Mouse (Mus musculus) hindbrain, embryonic 11.5 days (tissue): Measurements from ENCODE around the gene Cryba4. TPM values are rescaled to one million over a fixed set of nuclear protein-coding genes. Genes with fewer than 3 reads are reported as not detected.

Experiments used
- ATAC-seq: fragments of 200-750 bp; cut with Nextera tagmentation; 2 replicates; pipeline ENCODE4 v1.8.0; 2017; ENCODE audit warnings: mild to moderate bottlenecking, moderate TSS enrichment, moderate library complexity; ENCODE audit not compliant: low FRiP score
- DNase-seq: peaks from one replicate; pipeline ENCODE4 v3.0.0-alpha.2; 2015; ENCODE audit warnings: low spot score
- H3K27ac ChIP-seq: fragments of 300-500 bp; sonication (generic); 2 replicates; pipeline ENCODE4 v1.5.1; 2014; ENCODE audit warnings: mild to moderate bottlenecking, low read depth, low read length
- H3K27me3 ChIP-seq: fragments of 300-500 bp; sonication (generic); 2 replicates; pipeline ENCODE4 v1.6.1; 2014; ENCODE audit warnings: mild to moderate bottlenecking, low read length, moderate library complexity, mixed read lengths; ENCODE audit not compliant: control insufficient read depth, insufficient read depth
- H3K36me3 ChIP-seq: fragments of 300-500 bp; sonication (generic); 2 replicates; pipeline ENCODE4 v1.6.1; 2014; ENCODE audit warnings: mild to moderate bottlenecking, low read length, moderate library complexity, mixed read lengths; ENCODE audit not compliant: control insufficient read depth, insufficient read depth
- H3K4me1 ChIP-seq: fragments of 300-500 bp; sonication (generic); replicated peaks from 2 replicates; pipeline ENCODE4 v1.6.1; 2014; ENCODE audit warnings: low read length, mixed read lengths; ENCODE audit not compliant: control insufficient read depth, insufficient read depth
- H3K4me2 ChIP-seq: fragments of 300-500 bp; sonication (generic); replicated peaks from 2 replicates; pipeline ENCODE4 v1.6.1; 2014; ENCODE audit warnings: mild to moderate bottlenecking, low read depth, low read length
- H3K4me3 ChIP-seq: fragments of 300-500 bp; sonication (generic); 2 replicates; pipeline ENCODE4 v1.5.1; 2014; ENCODE audit warnings: low read depth, low read length
- H3K9ac ChIP-seq: fragments of 300-500 bp; sonication (generic); 2 replicates; pipeline ENCODE4 v1.6.1; 2014; ENCODE audit warnings: low read depth, low read length
- H3K9me3 ChIP-seq: fragments of 300-500 bp; sonication (generic); 2 replicates; pipeline ENCODE4 v1.6.1; 2016; ENCODE audit warnings: low read length; ENCODE audit not compliant: control insufficient read depth
- WGBS: fragments of 180-500 bp; shearing (Covaris S2); extraction: QIAGEN DNeasy Blood & Tissue Kit; methylation state at CpG from one replicate; pipeline ENCODE4 v1.1.7; 2014; 5-methylcytosine and 5-hydroxymethylcytosine counted together
- polyA plus RNA-seq: library from polyadenylated mRNA; unstranded; fragments of >200 nt; fragmentation: Nextera tagmentation; extraction: Ambion mirVana; gene quantifications from 2 replicates; pipeline ENCODE4 v1.2.1, GENCODE M21; 2014

Cryba4 gene
- polyA plus RNA-seq, 1 experiment from 2014 or later, result 1.9 TPM

DNA sequence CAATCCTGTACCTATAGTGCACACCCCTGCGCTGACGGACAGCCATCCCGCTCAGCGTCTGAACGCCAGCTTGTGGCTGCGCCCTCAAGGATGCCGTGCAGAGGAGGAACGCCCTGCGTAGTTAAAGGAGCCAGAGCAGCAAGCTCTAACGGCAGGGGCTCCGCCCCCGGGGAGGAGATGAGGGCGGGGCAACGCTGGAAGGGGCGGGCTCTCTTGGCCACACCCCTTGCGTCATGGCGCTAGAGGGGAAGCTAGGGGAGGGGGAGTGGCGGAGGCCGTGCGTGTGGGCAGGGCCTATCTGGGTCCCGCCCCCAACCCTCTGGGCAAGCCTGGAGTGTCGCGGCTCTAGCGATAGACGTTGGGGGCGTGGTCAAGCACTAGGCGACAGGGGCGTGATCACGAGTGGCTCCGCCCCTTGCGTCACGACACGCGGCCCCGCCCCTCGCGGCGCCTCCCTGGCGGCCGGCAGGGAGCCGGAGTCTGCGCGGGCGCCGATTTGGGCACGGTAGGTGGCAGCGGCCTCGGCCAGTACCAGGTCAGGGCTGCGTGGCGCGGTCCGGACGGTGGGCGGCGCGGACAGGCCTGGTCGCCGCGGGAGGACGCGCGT is 24.1 kb upstream of the Cryba4 start, which contains the start of gene Tpst2:
TSS of gene Tpst2 (plus strand) at position 425 of the 607 bp plus-strand sequence.
- H3K9me3 ChIP-seq, result no peaks in the 10 kb centered on the region
- no peaks in the 10 kb centered on the region for H3K36me3 ChIP-seq
- H3K27ac ChIP-seq, result 0 out of 2 replicates have a peak within 1 kb of the TSS, but pooled peaks have one; percentile 36
- H3K27me3 ChIP-seq, result 0 out of 2 replicates have a peak, but pooled peaks cover 2% of the 10 kb centered on the region
- peak; percentile 94 for ATAC-seq
- under 1% methylated on average over 48 of the region's 62 CpGs for WGBS
- H3K4me2 ChIP-seq, result peak within 1 kb of the TSS; percentile 59
- peak; percentile 100 for DNase-seq
- H3K4me1 ChIP-seq, result no peaks in the 10 kb centered on the region; the same call in 1 of the 2 replicates
- peak within 1 kb of the TSS; percentile 65 for H3K4me3 ChIP-seq
- H3K9ac ChIP-seq, result peak within 1 kb of the TSS; percentile 65

DNA sequence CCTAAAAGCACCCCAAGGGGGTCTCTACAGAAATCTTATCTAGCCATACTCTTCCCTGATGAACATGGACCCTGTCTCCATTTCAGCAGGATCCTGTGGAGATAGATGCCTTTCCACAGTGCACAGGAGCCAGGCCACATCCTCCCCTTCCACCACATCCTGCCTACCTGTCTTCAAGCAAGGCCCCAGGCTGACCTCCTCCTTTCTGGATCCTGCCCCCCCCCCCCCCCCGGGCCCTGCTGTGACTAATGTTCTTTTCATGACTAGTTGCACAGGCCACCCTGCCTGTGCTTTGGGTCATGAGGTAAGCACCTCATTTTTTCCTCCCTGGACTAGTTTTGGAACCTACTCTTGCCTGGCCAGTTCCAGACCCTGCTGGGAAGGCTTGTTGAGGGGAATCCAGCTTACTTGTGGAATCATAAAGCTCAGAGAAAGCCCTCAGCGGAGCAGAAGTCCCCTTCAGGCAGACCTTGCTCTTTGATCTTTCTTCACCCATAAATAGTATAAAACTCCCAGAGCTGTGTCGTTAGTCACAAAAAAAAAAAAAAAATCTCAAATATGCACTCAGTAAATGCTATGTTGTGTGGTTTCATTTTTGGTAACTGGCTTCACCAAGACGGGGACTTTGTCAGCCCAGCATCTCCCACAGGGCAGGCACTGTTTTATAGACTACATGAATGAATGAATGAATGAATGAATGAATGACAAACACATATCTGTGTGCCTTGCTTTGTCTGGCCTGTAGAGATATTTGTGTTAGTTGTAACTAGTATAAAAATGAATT is 22.9 kb upstream of the Cryba4 start:
- no peak overlapping the region for H3K4me3 ChIP-seq

DNA sequence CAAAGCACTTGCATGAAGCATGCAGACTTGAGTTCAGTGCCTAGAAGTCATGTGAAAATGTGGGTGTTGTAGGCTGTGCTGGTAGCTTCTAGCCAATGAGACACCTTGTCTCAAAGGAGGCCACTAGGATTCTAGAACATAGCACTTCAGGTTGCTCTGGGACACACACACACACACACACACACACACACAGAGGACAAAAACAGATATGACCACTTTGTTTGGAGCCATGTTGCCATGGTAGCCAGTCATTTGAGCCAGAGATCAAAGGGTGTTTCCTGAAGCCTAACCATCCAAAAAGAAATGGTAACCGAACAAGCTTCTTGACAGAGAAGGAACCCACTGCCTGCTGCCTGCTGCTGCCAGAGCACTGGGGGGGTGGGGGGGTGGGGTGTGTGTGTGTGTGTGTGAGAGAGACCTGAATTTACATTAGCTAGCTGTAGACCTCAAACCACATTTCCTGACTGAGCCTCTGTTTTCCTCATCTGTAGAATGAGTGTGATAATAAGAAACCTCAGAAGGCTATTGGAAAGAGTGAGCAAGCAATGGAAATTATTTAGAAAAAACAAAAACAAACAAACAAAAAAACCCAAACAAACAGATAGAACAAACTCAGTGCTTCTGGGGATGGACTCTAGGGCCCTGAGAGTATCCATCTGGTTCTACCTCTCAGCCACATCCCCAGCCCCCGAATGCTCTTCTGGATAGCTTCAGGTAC is 21.6 kb upstream of the Cryba4 start:
- no peak overlapping the region for H3K4me3 ChIP-seq
- H3K4me1 ChIP-seq, result peaks cover 4% of the 10 kb centered on the region; the same call in 1 of the 2 replicates
- no peaks in the 10 kb centered on the region for H3K36me3 ChIP-seq
- H3K4me2 ChIP-seq, result no peak overlapping the region
- WGBS, result 48% methylated on average over 2 of the region's 2 CpGs
- DNase-seq (no peak), ATAC-seq (no peak)
- peaks cover 5% of the 10 kb centered on the region; the same call in 1 of the 2 replicates for H3K27me3 ChIP-seq
- H3K9ac ChIP-seq, result no peak overlapping the region
- no peak overlapping the region for H3K27ac ChIP-seq
- no peaks in the 10 kb centered on the region for H3K9me3 ChIP-seq

More for the DNA sequence above, 22.9 kb upstream of the Cryba4 start:
- Histone ChIP-seq H3K9me3 (no peaks in the 10 kb centered on the region), H3K27ac (no peak overlapping the region), H3K9ac (no peak overlapping the region), H3K4me1 (peaks cover 4% of the 10 kb centered on the region; the same call in 1 of the 2 replicates), H3K4me2 (no peak overlapping the region; the same call in 1 of the 2 replicates), H3K27me3 (0 out of 2 replicates have a peak, but pooled peaks cover 2% of the 10 kb centered on the region), H3K36me3 (no peaks in the 10 kb centered on the region)
- 66% methylated on average over 4 of the region's 4 CpGs for WGBS
- DNase-seq (no peak), ATAC-seq (no peak)

DNA sequence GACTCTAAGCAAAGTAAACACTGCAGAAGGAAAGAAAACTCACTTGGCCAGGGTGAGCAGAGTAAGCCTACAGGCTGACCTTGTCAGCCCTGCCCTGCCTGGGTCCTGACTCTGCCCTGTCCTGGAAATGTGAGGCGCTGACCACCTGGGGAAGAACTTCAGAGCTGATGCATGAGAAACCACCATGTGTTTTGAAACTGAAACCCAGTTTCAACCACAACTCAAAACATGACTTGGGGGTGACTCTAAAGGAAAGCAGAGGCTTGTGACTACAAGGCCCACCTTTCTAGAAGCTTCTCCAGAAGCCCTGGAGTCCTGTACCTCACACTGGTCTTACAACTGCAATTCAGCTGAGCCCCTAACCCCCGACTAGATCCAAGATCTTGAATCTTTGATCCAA is 20.6 kb upstream of the Cryba4 start:
- H3K9me3 ChIP-seq, result no peaks in the 10 kb centered on the region
- no peak for DNase-seq

DNA sequence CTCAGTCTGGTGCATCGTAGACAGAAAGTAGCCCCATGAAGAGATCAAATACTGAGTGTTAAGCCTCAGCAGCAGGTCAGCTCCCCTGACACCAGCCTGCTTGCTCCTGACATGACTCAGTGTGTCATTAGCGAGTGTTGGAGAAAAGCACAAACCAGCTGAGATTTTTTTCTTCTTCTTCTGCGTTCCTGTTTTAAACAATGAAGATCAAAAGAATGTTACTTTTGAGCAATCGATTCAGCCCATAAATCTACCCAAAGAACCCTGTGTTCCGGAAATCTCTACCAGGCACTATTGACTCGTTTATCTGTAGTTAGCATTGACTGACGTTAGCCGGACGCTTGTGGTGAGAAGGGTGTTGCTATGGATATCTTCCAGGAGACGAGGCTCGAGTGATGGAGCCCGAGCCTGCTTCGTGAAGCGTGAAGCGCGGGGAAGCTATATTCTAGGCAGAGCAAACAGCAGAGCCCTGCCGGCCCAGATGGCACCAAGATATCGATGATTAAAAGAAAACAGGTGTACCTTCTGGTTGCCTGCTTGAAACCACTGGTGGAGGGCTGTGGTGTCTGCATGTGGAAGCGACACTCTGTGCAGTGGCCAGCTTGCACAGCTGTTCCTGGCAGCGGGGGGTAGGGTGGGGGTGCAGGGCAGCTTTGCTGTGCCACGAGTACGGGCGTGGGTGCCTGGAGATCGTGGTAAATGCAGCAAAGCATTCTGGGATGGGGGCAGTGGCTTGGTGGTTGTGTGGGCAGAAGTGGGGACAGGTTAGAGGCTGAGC is 18.6 kb upstream of the Cryba4 start:
- Histone ChIP-seq H3K4me3 (no peak overlapping the region), H3K9ac (no peak overlapping the region), H3K27ac (peak overlapping the region; percentile 36; the same call in 1 of the 2 replicates), H3K4me1 (peaks cover 4% of the 10 kb centered on the region; the same call in 1 of the 2 replicates), H3K27me3 (peaks cover 5% of the 10 kb centered on the region; the same call in 1 of the 2 replicates), H3K4me2 (no peak overlapping the region), H3K36me3 (no peaks in the 10 kb centered on the region), H3K9me3 (no peaks in the 10 kb centered on the region)
- ATAC-seq (0 out of 2 replicates have a peak, but pooled peaks have one; percentile 46), DNase-seq (peak; percentile 47)
- 47% methylated on average over 24 of the region's 24 CpGs for WGBS

More for the DNA sequence above, 20.6 kb upstream of the Cryba4 start:
- ATAC-seq, result no peak
- Histone ChIP-seq H3K27ac (no peak overlapping the region), H3K4me3 (no peak overlapping the region), H3K27me3 (peaks cover 5% of the 10 kb centered on the region; the same call in 1 of the 2 replicates), H3K4me2 (no peak overlapping the region), H3K4me1 (peaks cover 4% of the 10 kb centered on the region; the same call in 1 of the 2 replicates), H3K36me3 (no peaks in the 10 kb centered on the region), H3K9ac (no peak overlapping the region)
- 71% methylated on average over 2 of the region's 2 CpGs for WGBS

DNA sequence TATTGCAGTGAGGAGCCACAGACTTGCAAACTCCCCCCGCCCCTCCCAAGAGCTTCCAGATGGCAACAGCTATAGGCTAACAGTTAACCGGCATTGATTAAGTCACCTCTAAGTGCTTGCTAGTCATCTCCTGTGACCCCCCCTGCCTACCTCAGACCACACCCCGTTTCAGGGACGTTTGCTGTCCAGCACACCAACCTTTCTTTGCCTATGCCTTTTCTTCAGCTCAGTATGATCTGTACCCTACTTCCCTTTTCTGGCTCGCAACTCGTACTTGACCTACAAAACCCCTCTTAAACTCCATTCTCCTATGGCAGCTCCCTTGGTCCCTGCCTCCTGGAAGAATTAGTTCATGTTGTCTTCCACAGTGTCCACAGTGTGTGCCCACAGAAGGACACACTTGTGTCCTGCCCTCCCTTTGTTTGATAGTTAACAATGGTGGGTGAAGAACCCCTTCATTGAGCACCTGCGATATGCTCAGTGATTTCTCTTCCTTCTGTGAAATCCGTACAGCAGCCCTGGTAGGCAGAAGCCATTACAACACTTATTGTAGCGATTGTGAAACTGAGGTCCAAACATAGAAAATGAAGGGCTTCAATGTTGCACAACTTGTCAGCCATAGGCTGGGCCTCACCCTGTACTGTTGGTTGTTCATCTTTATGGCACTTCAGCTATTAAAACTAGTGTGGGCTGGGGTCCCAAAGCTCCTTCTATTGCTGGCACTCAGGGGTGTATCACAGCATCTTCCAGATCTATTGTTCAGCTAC is 13.9 kb upstream of the Cryba4 start:
- H3K36me3 ChIP-seq, result no peaks in the 10 kb centered on the region
- H3K9me3 ChIP-seq, result no peaks in the 10 kb centered on the region
- peaks cover 3% of the 10 kb centered on the region; the same call in 1 of the 2 replicates for H3K4me1 ChIP-seq
- ATAC-seq (no peak), DNase-seq (no peak)
- peaks cover 3% of the 10 kb centered on the region; the same call in 1 of the 2 replicates for H3K27me3 ChIP-seq
- H3K27ac ChIP-seq, result no peak overlapping the region
- no peak overlapping the region for H3K9ac ChIP-seq
- WGBS, result 65% methylated on average over 9 of the region's 9 CpGs
- no peak overlapping the region for H3K4me3 ChIP-seq
- H3K4me2 ChIP-seq, result no peak overlapping the region

DNA sequence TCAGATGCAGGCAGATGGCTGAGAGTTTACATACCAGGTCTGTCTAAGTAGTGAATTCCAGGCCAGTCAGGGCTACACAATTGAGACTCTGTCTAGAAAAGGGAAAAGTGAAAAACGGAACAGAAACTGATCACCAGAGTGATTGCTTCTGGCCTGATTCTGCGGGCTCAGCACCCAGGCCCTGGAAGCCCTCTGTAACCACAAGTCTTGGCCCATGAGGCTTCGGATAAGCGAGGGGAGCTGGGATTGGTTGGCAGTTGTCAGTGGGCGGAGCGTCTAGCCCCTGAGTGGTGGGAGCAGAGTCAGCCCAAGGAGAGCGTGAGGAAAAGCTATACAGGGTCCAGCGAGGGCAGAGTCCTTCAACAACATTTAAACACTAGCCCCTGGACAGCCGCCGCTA is 13.2 kb upstream of the Cryba4 start:
- Histone ChIP-seq H3K4me2 (no peak overlapping the region), H3K36me3 (no peaks in the 10 kb centered on the region), H3K9me3 (no peaks in the 10 kb centered on the region), H3K27ac (no peak overlapping the region), H3K9ac (no peak overlapping the region), H3K27me3 (peaks cover 3% of the 10 kb centered on the region; the same call in 1 of the 2 replicates), H3K4me1 (no peaks in the 10 kb centered on the region), H3K4me3 (no peak overlapping the region)
- WGBS, result 11% methylated on average over 10 of the region's 10 CpGs
- DNase-seq (peak; percentile 49), ATAC-seq (peak; percentile 49; the same call in 1 of the 2 replicates)
